Mouse (Mus musculus) midbrain, embryonic 15.5 days (tissue): ENCODE results near the gene Cmss1. TPM values are rescaled to one million over a fixed set of nuclear protein-coding genes. Genes with fewer than 3 reads are reported as not detected.

Experiments used
- ATAC-seq: fragments of 200-750 bp; cut with Nextera tagmentation; replicated peaks from 2 replicates; pipeline ENCODE4 v1.8.0; 2017; ENCODE audit warnings: moderate TSS enrichment
- H3K27ac ChIP-seq: fragments of 300-500 bp; sonication (generic); 2 replicates; pipeline ENCODE4 v1.5.1; 2015; ENCODE audit warnings: mild to moderate bottlenecking, inconsistent platforms
- H3K27me3 ChIP-seq: fragments of 300-500 bp; sonication (generic); replicated peaks from 2 replicates; pipeline ENCODE4 v1.6.1; 2015; ENCODE audit warnings: inconsistent platforms
- H3K36me3 ChIP-seq: fragments of 300-500 bp; sonication (generic); replicated peaks from 2 replicates; pipeline ENCODE4 v1.6.1; 2015; ENCODE audit warnings: inconsistent platforms
- H3K4me1 ChIP-seq: fragments of 300-500 bp; sonication (generic); 2 replicates; pipeline ENCODE4 v1.6.1; 2015; ENCODE audit warnings: inconsistent platforms
- H3K4me2 ChIP-seq: fragments of 300-500 bp; sonication (generic); 2 replicates; pipeline ENCODE4 v1.6.1; 2015; ENCODE audit warnings: inconsistent platforms, mild to moderate bottlenecking, moderate library complexity
- H3K4me3 ChIP-seq: fragments of 300-500 bp; sonication (generic); 2 replicates; pipeline ENCODE4 v1.5.1; 2015; ENCODE audit warnings: mild to moderate bottlenecking, inconsistent platforms
- H3K9ac ChIP-seq: fragments of 300-500 bp; sonication (generic); 2 replicates; pipeline ENCODE4 v1.6.1; 2015; ENCODE audit warnings: mild to moderate bottlenecking, inconsistent platforms
- H3K9me3 ChIP-seq: fragments of 300-500 bp; sonication (generic); 2 replicates; pipeline ENCODE4 v1.6.1; 2016; ENCODE audit warnings: inconsistent platforms
- WGBS: fragments of 180-500 bp; shearing (Covaris S2); methylation state at CpG from one replicate; pipeline ENCODE4 v1.1.7; 2015; ENCODE audit warnings: mixed read lengths; 5-methylcytosine and 5-hydroxymethylcytosine counted together
- polyA plus RNA-seq: library from polyadenylated mRNA; unstranded; fragments of >200 nt; fragmentation: Nextera tagmentation; extraction: Ambion mirVana; gene quantifications from 2 replicates; pipeline ENCODE4 v1.2.1, GENCODE M21; 2015

The Cmss1 gene
- polyA plus RNA-seq, 1 experiment from 2014 or later: 36.4 TPM

DNA sequence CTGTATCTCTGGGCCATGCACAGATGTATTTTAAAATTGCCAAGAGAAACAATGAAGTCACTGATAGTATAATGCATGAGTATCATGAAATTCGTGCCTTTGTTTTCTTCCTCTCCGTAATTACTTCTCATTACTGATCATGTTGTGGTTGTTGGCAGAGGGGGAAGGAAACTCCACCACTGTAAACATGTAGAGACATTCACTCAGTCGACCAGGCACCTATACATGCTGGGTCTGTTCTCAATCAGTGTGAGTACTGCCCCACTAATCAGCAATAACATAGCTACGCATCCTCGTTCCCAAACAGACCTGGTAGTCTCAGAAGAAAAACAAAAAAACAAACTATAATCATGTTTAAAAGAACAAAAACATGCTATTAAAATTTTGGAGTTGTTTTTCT lies 103.9 kb downstream of the Cmss1 start:
- Histone ChIP-seq H3K4me3 (no peak overlapping the region), H3K4me1 (no peaks in the 10 kb centered on the region), H3K4me2 (no peak overlapping the region), H3K9me3 (no peaks in the 10 kb centered on the region), H3K36me3 (no peaks in the 10 kb centered on the region), H3K27me3 (no peaks in the 10 kb centered on the region), H3K27ac (no peak overlapping the region), H3K9ac (no peak overlapping the region)
- ATAC-seq: no peak
- 80% methylated on average over 5 of the region's 5 CpGs for WGBS

- Histone ChIP-seq H3K9ac (no peak overlapping the region), H3K4me3 (no peak overlapping the region), H3K4me1 (no peaks in the 10 kb centered on the region), H3K27ac (no peak overlapping the region), H3K27me3 (no peaks in the 10 kb centered on the region), H3K9me3 (no peaks in the 10 kb centered on the region), H3K36me3 (no peaks in the 10 kb centered on the region), H3K4me2 (no peak overlapping the region)
- no peak for ATAC-seq
- WGBS: 28% methylated on average over 2 of the region's 2 CpGs
These were observed 104.4 kb downstream of the Cmss1 start for GRCm38 (mm10) chr16:57502230-57502629.

DNA sequence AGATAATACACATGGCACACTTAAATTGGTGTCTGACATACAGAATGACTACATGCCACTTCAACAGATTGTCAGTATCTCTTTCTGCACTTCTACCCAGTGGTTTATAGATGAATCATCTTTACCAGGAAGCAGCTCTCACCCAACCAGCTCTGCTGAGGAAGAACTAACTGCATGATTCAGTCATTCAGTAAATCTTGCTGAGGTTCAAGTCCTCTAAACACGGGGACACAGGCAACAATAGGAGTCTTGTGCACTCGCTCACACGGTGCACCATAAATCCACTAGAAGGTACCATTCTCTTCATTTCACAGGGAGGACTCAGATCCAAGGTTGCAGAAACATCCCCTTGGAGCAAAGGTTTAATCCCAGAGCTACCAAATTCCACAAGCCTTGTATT lies 105.8 kb downstream of the Cmss1 start:
- Histone ChIP-seq H3K4me3 (no peak overlapping the region), H3K27me3 (no peaks in the 10 kb centered on the region), H3K4me1 (no peaks in the 10 kb centered on the region; the same call in 1 of the 2 replicates), H3K27ac (no peak overlapping the region), H3K9me3 (no peaks in the 10 kb centered on the region), H3K9ac (no peak overlapping the region), H3K4me2 (no peak overlapping the region), H3K36me3 (no peaks in the 10 kb centered on the region)
- WGBS: 70% methylated on average over 3 of the region's 3 CpGs
- ATAC-seq: no peak

- H3K27ac ChIP-seq: no peak overlapping the region
- H3K36me3 ChIP-seq: no peaks in the 10 kb centered on the region
- WGBS: 42% methylated on average over 10 of the region's 10 CpGs
- H3K4me3 ChIP-seq: no peak overlapping the region
- no peaks in the 10 kb centered on the region; the same call in 1 of the 2 replicates for H3K4me1 ChIP-seq
- no peaks in the 10 kb centered on the region for H3K27me3 ChIP-seq
- no peak overlapping the region for H3K4me2 ChIP-seq
- no peaks in the 10 kb centered on the region for H3K9me3 ChIP-seq
- H3K9ac ChIP-seq: no peak overlapping the region
- peak; percentile 83 for ATAC-seq
These were observed 110.1 kb downstream of the Cmss1 start for GRCm38 (mm10) chr16:57496437-57497173.

- no peak overlapping the region for H3K4me3 ChIP-seq
- no peaks in the 10 kb centered on the region for H3K27me3 ChIP-seq
- no peak for ATAC-seq
- no peak overlapping the region for H3K9ac ChIP-seq
- H3K4me1 ChIP-seq: no peaks in the 10 kb centered on the region; the same call in 1 of the 2 replicates
- H3K27ac ChIP-seq: no peak overlapping the region
- no peaks in the 10 kb centered on the region for H3K9me3 ChIP-seq
- no peaks in the 10 kb centered on the region for H3K36me3 ChIP-seq
- WGBS: 87% methylated on average over 10 of the region's 10 CpGs
- no peak overlapping the region for H3K4me2 ChIP-seq
These were observed 111.0 kb downstream of the Cmss1 start for GRCm38 (mm10) chr16:57495476-57496203.

- no peak for ATAC-seq
- H3K9ac ChIP-seq: no peak overlapping the region
- no peaks in the 10 kb centered on the region for H3K36me3 ChIP-seq
- no peaks in the 10 kb centered on the region for H3K9me3 ChIP-seq
- no peak overlapping the region for H3K27ac ChIP-seq
- no peak overlapping the region for H3K4me2 ChIP-seq
- 95% methylated on average over 4 of the region's 4 CpGs for WGBS
- no peak overlapping the region for H3K4me3 ChIP-seq
- H3K4me1 ChIP-seq: no peaks in the 10 kb centered on the region; the same call in 1 of the 2 replicates
- no peaks in the 10 kb centered on the region for H3K27me3 ChIP-seq
These were observed 114.8 kb downstream of the Cmss1 start for GRCm38 (mm10) chr16:57491853-57492252.

GRCm38 (mm10) chr16:57490691-57491090 lies 116.0 kb downstream of the Cmss1 start:
- Histone ChIP-seq H3K4me1 (no peaks in the 10 kb centered on the region), H3K4me3 (no peak overlapping the region), H3K9ac (no peak overlapping the region), H3K27me3 (no peaks in the 10 kb centered on the region), H3K36me3 (no peaks in the 10 kb centered on the region), H3K9me3 (no peaks in the 10 kb centered on the region), H3K27ac (no peak overlapping the region), H3K4me2 (no peak overlapping the region)
- ATAC-seq: no peak
- 86% methylated on average over 8 of the region's 8 CpGs for WGBS

- H3K9me3 ChIP-seq: no peaks in the 10 kb centered on the region
- H3K4me2 ChIP-seq: no peak overlapping the region
- no peaks in the 10 kb centered on the region for H3K36me3 ChIP-seq
- no peak overlapping the region for H3K27ac ChIP-seq
- ATAC-seq: no peak
- H3K9ac ChIP-seq: no peak overlapping the region
- H3K4me3 ChIP-seq: no peak overlapping the region
- H3K4me1 ChIP-seq: no peaks in the 10 kb centered on the region
- no peaks in the 10 kb centered on the region for H3K27me3 ChIP-seq
These were observed 118.0 kb downstream of the Cmss1 start for GRCm38 (mm10) chr16:57488661-57489060.

- Histone ChIP-seq H3K4me3 (no peak overlapping the region), H3K27ac (no peak overlapping the region), H3K9me3 (no peaks in the 10 kb centered on the region), H3K4me2 (no peak overlapping the region), H3K27me3 (no peaks in the 10 kb centered on the region), H3K4me1 (no peaks in the 10 kb centered on the region), H3K9ac (no peak overlapping the region), H3K36me3 (no peaks in the 10 kb centered on the region)
- WGBS: 87% methylated on average over 5 of the region's 5 CpGs
- no peak for ATAC-seq
These were observed 120.4 kb downstream of the Cmss1 start for GRCm38 (mm10) chr16:57486266-57486665.

DNA sequence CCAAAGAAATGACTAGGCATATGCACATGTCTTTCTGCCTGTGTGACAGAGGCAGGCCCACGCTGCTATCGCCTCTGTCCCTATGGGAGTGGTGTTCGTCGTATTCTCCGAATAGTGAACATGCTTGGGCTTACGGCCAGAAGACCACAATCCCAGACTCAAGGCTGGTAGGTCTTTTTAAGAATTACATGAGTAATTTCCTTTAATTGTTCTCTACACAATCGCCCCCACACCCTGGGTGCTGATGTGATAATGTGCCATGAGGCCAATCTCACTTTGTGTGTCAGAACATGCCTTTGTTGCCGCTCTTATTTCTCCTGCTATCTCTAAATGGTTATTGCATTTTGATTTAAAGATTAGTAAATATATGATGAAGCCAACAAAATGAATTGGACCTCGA lies 121.4 kb downstream of the Cmss1 start:
- H3K4me2 ChIP-seq: no peak overlapping the region
- H3K4me1 ChIP-seq: no peaks in the 10 kb centered on the region
- ATAC-seq: no peak
- H3K36me3 ChIP-seq: no peaks in the 10 kb centered on the region
- H3K4me3 ChIP-seq: no peak overlapping the region
- WGBS: 81% methylated on average over 9 of the region's 9 CpGs
- H3K9me3 ChIP-seq: no peaks in the 10 kb centered on the region
- no peak overlapping the region for H3K9ac ChIP-seq
- H3K27me3 ChIP-seq: no peaks in the 10 kb centered on the region
- H3K27ac ChIP-seq: no peak overlapping the region

DNA sequence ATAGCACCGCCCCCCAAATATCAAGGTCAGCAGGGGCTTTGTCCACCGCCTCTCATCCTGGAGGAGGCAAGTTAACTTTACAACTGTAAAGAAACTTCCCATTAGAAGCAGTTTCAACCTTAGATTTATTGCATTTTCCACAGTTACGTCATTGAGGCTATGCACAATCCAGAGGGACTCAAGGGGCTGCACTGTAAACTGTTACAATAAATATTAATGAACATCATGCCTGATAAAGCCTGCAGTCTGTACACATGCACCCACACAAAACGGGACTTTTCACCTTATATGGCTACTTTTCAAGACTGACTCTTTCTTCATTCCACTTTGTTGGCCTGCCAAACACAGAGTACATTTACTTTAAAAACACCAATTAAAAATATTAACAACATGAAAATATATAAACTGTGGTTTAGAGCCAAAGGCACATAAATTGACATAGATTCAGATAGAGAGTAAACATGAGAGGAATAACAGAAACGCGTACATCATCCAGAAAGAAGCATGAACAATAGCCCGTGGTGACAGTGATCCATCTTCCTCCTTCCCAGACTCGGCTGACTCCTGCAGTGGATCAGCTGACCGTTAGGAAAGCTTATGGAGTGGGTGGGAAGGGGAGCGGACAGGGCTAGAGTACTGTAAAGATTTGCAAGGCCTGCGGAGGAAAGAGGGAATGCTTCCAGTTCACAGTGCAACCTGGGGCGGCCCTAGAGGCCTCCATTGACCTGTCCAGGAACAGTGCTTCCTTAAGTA lies 122.4 kb downstream of the Cmss1 start:
- H3K9me3 ChIP-seq: no peaks in the 10 kb centered on the region
- no peak overlapping the region for H3K9ac ChIP-seq
- H3K36me3 ChIP-seq: no peaks in the 10 kb centered on the region
- ATAC-seq: no peak
- H3K4me3 ChIP-seq: no peak overlapping the region
- no peak overlapping the region for H3K4me2 ChIP-seq
- no peak overlapping the region for H3K27ac ChIP-seq
- no peaks in the 10 kb centered on the region for H3K4me1 ChIP-seq
- 81% methylated on average over 12 of the region's 12 CpGs for WGBS
- no peaks in the 10 kb centered on the region for H3K27me3 ChIP-seq

GRCm38 (mm10) chr16:57483503-57483902 lies 123.2 kb downstream of the Cmss1 start:
- Histone ChIP-seq H3K4me3 (no peak overlapping the region), H3K4me2 (no peak overlapping the region), H3K36me3 (no peaks in the 10 kb centered on the region), H3K9ac (no peak overlapping the region), H3K27ac (no peak overlapping the region), H3K4me1 (no peaks in the 10 kb centered on the region), H3K9me3 (no peaks in the 10 kb centered on the region), H3K27me3 (no peaks in the 10 kb centered on the region)
- no peak for ATAC-seq
- WGBS: 95% methylated on average over 2 of the region's 2 CpGs
